Mouse (Mus musculus): Measurements from ENCODE around the gene Mpi.
A peak's percentile ranks its signal among the peaks of the same experiment; 100 is the strongest.

DNA sequence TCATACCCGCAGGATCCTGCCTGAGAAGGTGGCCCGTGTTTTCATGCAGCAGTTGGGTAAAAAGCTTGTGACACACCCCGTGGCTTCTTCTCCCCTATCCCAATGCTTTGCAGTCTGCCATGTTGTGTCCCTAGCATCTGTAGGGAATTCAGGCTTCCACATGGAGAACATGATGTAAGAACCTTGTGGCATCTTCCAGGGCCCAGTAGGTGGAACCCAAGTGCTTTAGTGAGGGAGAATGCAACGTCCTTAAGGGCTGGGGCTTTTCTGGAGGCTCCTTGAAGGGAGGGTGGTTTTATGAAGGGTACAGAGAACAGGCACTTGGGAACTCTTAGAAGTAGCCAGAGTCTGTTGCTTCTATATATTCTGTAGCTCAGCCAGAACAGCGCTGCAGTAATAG, 38.2 kb upstream of the Mpi start:
- peak; percentile 65 for TF ChIP-seq CTCF (IDR thresholded peaks at IDR 0.05; ENCODE audit: low read depth)
- no peak for TF ChIP-seq EP300 (optimal IDR thresholded peaks at IDR 0.05)

Data from stomach, postnatal 0 days (tissue).